Mouse (Mus musculus): Measurements from ENCODE around the gene Dhx58.

The Dhx58 gene

GRCm38 (mm10) chr11:100703851-100704531 lies at the start of gene Dhx58:
Gene Dhx58 (minus strand): TSS chr11:100704271.
- no peak for DNase-seq (ENCODE audit: low spot score in 2 of 2)

- no peak for DNase-seq (ENCODE audit: low spot score in 2 of 2)
These were observed 48.2 kb upstream of the Dhx58 start for GRCm38 (mm10) chr11:100752294-100752693.

GRCm38 (mm10) chr11:100750127-100750526 lies 46.1 kb upstream of the Dhx58 start:
- DNase-seq (ENCODE audit: low spot score in 2 of 2): no peak

GRCm38 (mm10) chr11:100749469-100749868 lies 45.4 kb upstream of the Dhx58 start:
- no peak for DNase-seq (ENCODE audit: low spot score in 2 of 2)

- no peak for DNase-seq (ENCODE audit: low spot score in 2 of 2)
These were observed 44.5 kb upstream of the Dhx58 start for GRCm38 (mm10) chr11:100748620-100749019.

GRCm38 (mm10) chr11:100747114-100747513 lies 43.0 kb upstream of the Dhx58 start:
- DNase-seq (ENCODE audit: low spot score in 2 of 2): no peak

- DNase-seq (ENCODE audit: low spot score in 2 of 2): no peak
These were observed 42.5 kb upstream of the Dhx58 start for GRCm38 (mm10) chr11:100746546-100746945.

- DNase-seq (ENCODE audit: low spot score in 2 of 2): no peak
These were observed 41.0 kb upstream of the Dhx58 start for GRCm38 (mm10) chr11:100745085-100745484.

GRCm38 (mm10) chr11:100741348-100741747 lies 37.3 kb upstream of the Dhx58 start:
- DNase-seq (ENCODE audit: low spot score in 2 of 2): peak in 1 of 2 experiments; percentile 47

- DNase-seq (ENCODE audit: low spot score in 2 of 2): no peak
These were observed 34.7 kb upstream of the Dhx58 start for GRCm38 (mm10) chr11:100738749-100739148.

GRCm38 (mm10) chr11:100738066-100738604 lies 34.1 kb upstream of the Dhx58 start, which contains the start of gene Rab5c:
Gene Rab5c (minus strand): TSS chr11:100738215.
- DNase-seq (ENCODE audit: low spot score in 2 of 2): peak; percentile 98 to 99

GRCm38 (mm10) chr11:100737105-100737733 lies 33.1 kb upstream of the Dhx58 start:
- DNase-seq (ENCODE audit: low spot score in 2 of 2): no peak

- DNase-seq (ENCODE audit: low spot score in 2 of 2): no peak
These were observed 32.6 kb upstream of the Dhx58 start for GRCm38 (mm10) chr11:100736746-100737080.

- DNase-seq (ENCODE audit: low spot score in 2 of 2): no peak
These were observed 32.1 kb upstream of the Dhx58 start for GRCm38 (mm10) chr11:100735954-100736745.

GRCm38 (mm10) chr11:100735134-100735865 lies 31.2 kb upstream of the Dhx58 start:
- no peak for DNase-seq (ENCODE audit: low spot score in 2 of 2)

GRCm38 (mm10) chr11:100730477-100731205 lies 26.6 kb upstream of the Dhx58 start:
- no peak for DNase-seq (ENCODE audit: low spot score in 2 of 2)

GRCm38 (mm10) chr11:100729976-100730375 lies 25.9 kb upstream of the Dhx58 start:
- DNase-seq (ENCODE audit: low spot score in 2 of 2): no peak

- DNase-seq (ENCODE audit: low spot score in 2 of 2): no peak
These were observed 24.5 kb upstream of the Dhx58 start for GRCm38 (mm10) chr11:100728601-100729000.

GRCm38 (mm10) chr11:100727201-100727600 lies 23.1 kb upstream of the Dhx58 start:
- DNase-seq (ENCODE audit: low spot score in 2 of 2): no peak

GRCm38 (mm10) chr11:100724919-100725512 lies 20.9 kb upstream of the Dhx58 start:
- DNase-seq (ENCODE audit: low spot score in 2 of 2): no peak
